Comparison of ENCODE assay signal across 15 mouse cellular contexts in genomic region chr12:110549437-110550112, GRCm38 (mm10). TPM values are rescaled to one million over a fixed set of nuclear protein-coding genes. Genes with fewer than 3 reads are reported as not detected.
DNase-seq lines count a peak whose midpoint lies in the region; ATAC-seq and TF ChIP-seq lines count a peak whose summit lies in the region.
"Had no signal": no experiment of that assay in that cellular context is flagged by ENCODE, and none has a peak within 500 bp of the region (broad histone marks: within the 10 kb centered on the region; RNA-seq: fewer than 3 reads in every experiment).

No protein-coding gene starts in this region.

- H3K4me2 ChIP-seq in embryonic facial prominence, embryonic 13.5 days = no peak overlapping the region
- H3K4me2 ChIP-seq in kidney, postnatal 0 days (ENCODE audit: low read length) = no peak overlapping the region
- H3K4me2 ChIP-seq in liver, embryonic 12.5 days = peak overlapping the region; percentile 42
- no peak overlapping the region for H3K4me2 ChIP-seq in stomach, embryonic 16.5 days (ENCODE audit: low read depth, low read length)
- no peak overlapping the region for H3K4me2 ChIP-seq in forebrain, embryonic 12.5 days
- H3K4me2 ChIP-seq: midbrain, embryonic 11.5 days had no signal

- no peak for DNase-seq in embryonic facial prominence, embryonic 10.5 days (ENCODE audit: low spot score)
- DNase-seq in kidney, postnatal 0 days (ENCODE audit: low spot score) = no peak
- DNase-seq in kidney, adult 8-10 months = no peak
- no peak for DNase-seq in thymus, postnatal 25 days
- DNase-seq: cerebellum, adult 8-10 months; embryo, embryonic 11 days; heart, postnatal 4 days; lung, postnatal 10 days; thymus, adult 2 months had no signal

- 86% methylated on average over 7 of the region's 7 CpGs for WGBS in embryonic facial prominence, embryonic 13.5 days
- WGBS in embryonic facial prominence, embryonic 10.5 days = 91% methylated on average over 7 of the region's 7 CpGs
- 70% methylated on average over 7 of the region's 7 CpGs for WGBS in kidney, postnatal 0 days
- WGBS in liver, embryonic 12.5 days (ENCODE audit: insufficient replicate concordance) = 72% methylated on average over 7 of the region's 7 CpGs
- 81% methylated on average over 7 of the region's 7 CpGs for WGBS in stomach, embryonic 16.5 days
- 94% methylated on average over 7 of the region's 7 CpGs for WGBS in forebrain, embryonic 12.5 days

- no peaks in the 10 kb centered on the region for H3K4me1 ChIP-seq in embryonic facial prominence, embryonic 13.5 days
- no peaks in the 10 kb centered on the region for H3K4me1 ChIP-seq in embryonic facial prominence, embryonic 10.5 days
- no peaks in the 10 kb centered on the region for H3K4me1 ChIP-seq in kidney, postnatal 0 days (replicated peaks; ENCODE audit: insufficient read depth, low read length)
- H3K4me1 ChIP-seq in liver, embryonic 12.5 days = peaks cover 41% of the 10 kb centered on the region
- H3K4me1 ChIP-seq in stomach, embryonic 16.5 days (ENCODE audit: control insufficient read depth, insufficient read depth, low read length) = no peaks in the 10 kb centered on the region
- H3K4me1 ChIP-seq in forebrain, embryonic 12.5 days = no peaks in the 10 kb centered on the region
- H3K4me1 ChIP-seq: forebrain, embryonic 10.5 days had no signal

- no peaks in the 10 kb centered on the region for H3K27me3 ChIP-seq in embryonic facial prominence, embryonic 13.5 days
- H3K27me3 ChIP-seq in embryonic facial prominence, embryonic 10.5 days (replicated peaks; ENCODE audit: low read depth, poor library complexity, severe bottlenecking) = no peaks in the 10 kb centered on the region
- H3K27me3 ChIP-seq in kidney, postnatal 0 days (ENCODE audit: insufficient read depth, low read length) = no peaks in the 10 kb centered on the region
- H3K27me3 ChIP-seq in liver, embryonic 12.5 days (replicated peaks) = no peaks in the 10 kb centered on the region
- no peaks in the 10 kb centered on the region for H3K27me3 ChIP-seq in stomach, embryonic 16.5 days (ENCODE audit: control insufficient read depth, insufficient read depth, low read length)
- H3K27me3 ChIP-seq in forebrain, embryonic 12.5 days = no peaks in the 10 kb centered on the region

- no peak overlapping the region for H3K27ac ChIP-seq in embryonic facial prominence, embryonic 13.5 days
- H3K27ac ChIP-seq in embryonic facial prominence, embryonic 10.5 days (replicated peaks) = no peak overlapping the region
- H3K27ac ChIP-seq in kidney, postnatal 0 days = no peak overlapping the region
- H3K27ac ChIP-seq in liver, embryonic 12.5 days = peak overlapping the region; percentile 42
- H3K27ac ChIP-seq in stomach, embryonic 16.5 days (ENCODE audit: low read length) = no peak overlapping the region
- no peak overlapping the region for H3K27ac ChIP-seq in forebrain, embryonic 12.5 days
- H3K27ac ChIP-seq: forebrain, embryonic 10.5 days had no signal

- 0 out of 2 replicates have a peak, but pooled peaks have one; percentile 37 for ATAC-seq in embryonic facial prominence, embryonic 13.5 days (ENCODE audit: insufficient number of reproducible peaks, insufficient read depth, low FRiP score, low TSS enrichment, low read depth)
- ATAC-seq in kidney, postnatal 0 days (replicated peaks; ENCODE audit: low FRiP score, low read depth) = peak; percentile 43; the same call in 1 of the 2 replicates
- peak; percentile 91 for ATAC-seq in liver, embryonic 12.5 days
- peak; percentile 32; the same call in 1 of the 2 replicates for ATAC-seq in stomach, embryonic 16.5 days (ENCODE audit: insufficient read depth, low FRiP score)
- ATAC-seq in forebrain, embryonic 12.5 days (ENCODE audit: low FRiP score) = no peak

- H3K4me3 ChIP-seq in embryonic facial prominence, embryonic 13.5 days = no peak overlapping the region
- no peak overlapping the region for H3K4me3 ChIP-seq in embryonic facial prominence, embryonic 10.5 days
- H3K4me3 ChIP-seq in kidney, postnatal 0 days (replicated peaks; ENCODE audit: low read depth, low read length) = no peak overlapping the region
- H3K4me3 ChIP-seq in liver, embryonic 12.5 days = no peak overlapping the region
- H3K4me3 ChIP-seq in stomach, embryonic 16.5 days (replicated peaks; ENCODE audit: low read length) = no peak overlapping the region
- no peak overlapping the region for H3K4me3 ChIP-seq in forebrain, embryonic 12.5 days (replicated peaks)
- H3K4me3 ChIP-seq: forebrain, embryonic 10.5 days had no signal

- H3K9ac ChIP-seq in embryonic facial prominence, embryonic 13.5 days = no peak overlapping the region
- H3K9ac ChIP-seq in kidney, postnatal 0 days (ENCODE audit: low read depth, low read length) = no peak overlapping the region
- no peak overlapping the region for H3K9ac ChIP-seq in liver, embryonic 12.5 days
- H3K9ac ChIP-seq in stomach, embryonic 16.5 days (ENCODE audit: low read length) = no peak overlapping the region
- no peak overlapping the region for H3K9ac ChIP-seq in forebrain, embryonic 12.5 days

- H3K36me3 ChIP-seq in embryonic facial prominence, embryonic 13.5 days = peaks cover 87% of the 10 kb centered on the region
- peaks cover 94% of the 10 kb centered on the region for H3K36me3 ChIP-seq in embryonic facial prominence, embryonic 10.5 days (replicated peaks)
- H3K36me3 ChIP-seq in kidney, postnatal 0 days (ENCODE audit: insufficient read depth, low read length) = peaks cover 51% of the 10 kb centered on the region
- peaks cover 90% of the 10 kb centered on the region for H3K36me3 ChIP-seq in liver, embryonic 12.5 days
- peaks cover 21% of the 10 kb centered on the region for H3K36me3 ChIP-seq in stomach, embryonic 16.5 days (ENCODE audit: control insufficient read depth, insufficient read depth, low read length)
- peaks cover 79% of the 10 kb centered on the region for H3K36me3 ChIP-seq in forebrain, embryonic 12.5 days (replicated peaks)

- no peak for TF ChIP-seq CTCF in kidney, postnatal 0 days (IDR thresholded peaks at IDR 0.05; ENCODE audit: low read depth)

- no peaks in the 10 kb centered on the region for H3K9me3 ChIP-seq in embryonic facial prominence, embryonic 13.5 days
- no peaks in the 10 kb centered on the region for H3K9me3 ChIP-seq in embryonic facial prominence, embryonic 10.5 days
- no peaks in the 10 kb centered on the region for H3K9me3 ChIP-seq in kidney, postnatal 0 days (replicated peaks; ENCODE audit: low read length)
- H3K9me3 ChIP-seq in liver, embryonic 12.5 days (replicated peaks) = no peaks in the 10 kb centered on the region
- no peaks in the 10 kb centered on the region for H3K9me3 ChIP-seq in stomach, embryonic 16.5 days (replicated peaks; ENCODE audit: control insufficient read depth, low read length)
- H3K9me3 ChIP-seq in forebrain, embryonic 12.5 days = no peaks in the 10 kb centered on the region
- H3K9me3 ChIP-seq: forebrain, embryonic 10.5 days had no signal

RNA-seq across cellular contexts. Expression of gene Dync1h1, which starts 51.7 kb away (rescaled TPM):
- 56.9 and 62.3 TPM in 2 replicates for polyA plus RNA-seq in embryonic facial prominence, embryonic 13.5 days (2015; fragmentation: Nextera tagmentation; extraction: Ambion mirVana)
- polyA plus RNA-seq in embryonic facial prominence, embryonic 10.5 days (2016; fragmentation: Nextera tagmentation; extraction: Ambion mirVana) = 64.2 and 67.5 TPM in 2 replicates
- 33.2 and 38.1 TPM in 2 replicates for polyA plus RNA-seq in kidney, postnatal 0 days (2015; fragmentation: Nextera tagmentation; extraction: Ambion mirVana)
- 20.5 and 23.0 TPM in 2 replicates for polyA plus RNA-seq in liver, embryonic 12.5 days (2016; fragmentation: Nextera tagmentation; extraction: Ambion mirVana)
- polyA plus RNA-seq in stomach, embryonic 16.5 days (2015; fragmentation: Nextera tagmentation; extraction: Ambion mirVana) = 42.0 and 44.5 TPM in 2 replicates
- 97.5 and 98.8 TPM in 2 replicates for polyA plus RNA-seq in forebrain, embryonic 12.5 days (2016; fragmentation: Nextera tagmentation; extraction: Ambion mirVana)
